Mouse (Mus musculus): ENCODE results near the gene Gm3417.

Gm3417 gene

DNA sequence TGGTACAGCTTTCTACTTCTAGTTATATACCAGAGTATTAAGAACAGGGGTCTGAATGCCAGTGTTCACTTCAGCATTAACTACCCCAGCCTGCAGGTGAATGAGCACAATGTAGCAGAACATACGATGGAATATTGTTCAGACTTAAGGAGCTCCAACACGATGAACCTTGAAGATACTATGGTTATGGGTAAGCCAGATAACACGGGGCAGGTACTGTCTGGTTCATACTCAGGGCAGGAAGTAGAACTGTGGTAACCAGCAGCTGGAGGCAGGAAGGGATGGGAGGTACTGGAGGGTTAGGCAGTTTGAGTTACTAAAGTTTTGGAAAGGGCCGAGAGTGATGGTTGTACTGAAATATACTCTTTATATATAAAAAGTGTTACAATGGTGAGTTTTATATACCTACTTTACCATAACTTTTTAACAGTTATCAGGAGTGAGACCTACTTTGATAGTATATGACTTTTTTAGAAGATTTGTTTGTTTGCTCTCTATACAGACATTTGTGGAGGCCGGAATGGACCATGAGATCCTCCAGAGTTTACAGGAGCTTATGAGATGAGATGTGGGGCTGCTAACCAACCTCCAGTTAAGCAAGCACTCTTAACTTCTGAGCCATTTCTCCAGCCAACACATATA lies 19.8 kb downstream of the Gm3417 start:
- in situ Hi-C loops (cut with MboI), result no loop called here

DNA sequence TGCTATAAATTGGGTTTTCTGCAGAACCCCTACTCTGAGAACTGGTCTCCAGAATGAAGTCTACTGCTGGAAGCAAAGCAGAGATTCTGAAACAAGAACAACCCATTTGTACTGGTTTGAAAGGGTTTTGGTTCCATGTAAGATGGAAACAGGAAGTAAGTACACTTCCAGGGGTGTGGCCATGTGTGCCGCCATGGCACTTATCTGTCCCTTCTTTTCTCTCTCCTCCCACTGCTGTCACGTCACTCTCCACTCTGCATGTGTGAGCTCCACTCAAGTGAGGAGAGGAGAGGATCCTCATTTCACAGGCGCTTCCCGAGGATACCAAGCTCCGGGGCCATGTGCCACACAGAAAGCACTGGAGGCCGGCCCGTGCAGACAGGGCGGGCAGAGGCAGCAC lies 25.1 kb downstream of the Gm3417 start:
- in situ Hi-C loops (cut with MboI), result no loop called here

DNA sequence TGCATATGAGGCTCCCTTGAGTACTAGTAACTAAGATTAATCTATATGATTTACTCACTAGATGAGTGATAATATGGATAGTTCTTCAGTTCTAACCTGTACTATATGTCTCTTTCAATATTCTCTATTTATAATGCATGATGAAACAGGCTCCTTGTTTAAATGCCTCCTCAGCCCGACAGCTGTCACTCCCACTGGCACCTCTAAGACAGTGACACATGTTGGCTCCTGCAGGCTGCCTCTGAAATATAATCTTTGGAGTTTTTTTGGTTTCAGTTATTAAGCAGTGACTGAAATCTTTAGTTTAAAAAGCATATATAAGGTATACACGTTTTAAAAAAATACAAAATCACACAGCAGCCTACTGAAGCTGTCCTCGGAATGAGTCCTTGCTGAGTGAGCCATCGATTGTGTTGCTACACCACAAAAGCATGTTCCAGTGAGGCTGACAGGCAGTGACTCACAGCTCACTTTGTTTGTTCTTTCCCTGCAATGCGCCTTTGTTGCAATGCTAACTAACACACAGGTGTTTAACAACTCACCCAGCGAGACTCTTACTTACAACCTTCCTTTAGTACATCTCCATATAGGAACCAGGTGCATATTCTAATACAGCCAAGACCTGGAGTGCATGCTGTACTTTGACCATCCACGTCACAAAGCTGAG lies 29.3 kb downstream of the Gm3417 start:
- in situ Hi-C loops (cut with MboI), result loop anchor here (25.0 kb wide), 2 partner anchors 113 to 538 kb away; partner anchors contain the start of genes Psmb1 and Tbp

DNA sequence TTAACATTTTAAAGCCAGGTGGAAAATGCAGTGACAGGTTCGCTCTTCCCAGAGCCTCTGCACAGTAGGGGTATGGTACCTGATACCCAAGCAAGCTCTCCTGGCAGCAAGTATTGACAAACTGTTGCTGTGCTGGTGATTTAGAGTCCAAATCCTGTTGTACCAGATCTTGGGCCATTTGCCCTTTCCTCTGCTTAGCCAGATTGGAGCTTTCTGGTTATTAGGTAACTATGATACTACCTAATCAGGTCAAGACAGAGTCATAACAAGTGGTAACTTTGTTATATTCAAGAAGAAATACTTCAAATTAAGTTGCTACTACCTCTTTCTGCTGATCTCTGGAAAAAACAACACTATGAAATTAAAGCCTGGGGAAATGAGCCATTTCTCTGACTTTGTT lies 34.0 kb downstream of the Gm3417 start:
- in situ Hi-C loops (cut with MboI), result loop anchor here (25.0 kb wide), 2 partner anchors 118 to 543 kb away; partner anchors contain the start of genes Psmb1 and Tbp

DNA sequence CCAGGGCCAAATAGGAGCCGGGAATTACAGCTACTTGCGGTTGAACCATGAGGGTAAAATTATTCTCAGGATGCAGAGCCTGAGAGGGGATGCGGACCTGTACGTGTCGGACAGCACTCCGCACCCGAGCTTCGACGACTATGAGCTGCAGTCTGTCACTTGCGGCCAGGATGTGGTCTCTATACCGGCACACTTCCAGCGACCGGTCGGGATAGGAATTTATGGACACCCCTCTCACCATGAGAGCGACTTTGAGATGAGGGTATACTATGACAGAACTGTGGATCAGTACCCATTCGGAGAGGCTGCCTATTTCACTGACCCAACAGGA lies 34.9 kb downstream of the Gm3417 start:
- in situ Hi-C loops (cut with MboI), result loop anchor here (25.0 kb wide), 2 partner anchors 119 to 544 kb away; partner anchors contain the start of genes Psmb1 and Tbp

DNA sequence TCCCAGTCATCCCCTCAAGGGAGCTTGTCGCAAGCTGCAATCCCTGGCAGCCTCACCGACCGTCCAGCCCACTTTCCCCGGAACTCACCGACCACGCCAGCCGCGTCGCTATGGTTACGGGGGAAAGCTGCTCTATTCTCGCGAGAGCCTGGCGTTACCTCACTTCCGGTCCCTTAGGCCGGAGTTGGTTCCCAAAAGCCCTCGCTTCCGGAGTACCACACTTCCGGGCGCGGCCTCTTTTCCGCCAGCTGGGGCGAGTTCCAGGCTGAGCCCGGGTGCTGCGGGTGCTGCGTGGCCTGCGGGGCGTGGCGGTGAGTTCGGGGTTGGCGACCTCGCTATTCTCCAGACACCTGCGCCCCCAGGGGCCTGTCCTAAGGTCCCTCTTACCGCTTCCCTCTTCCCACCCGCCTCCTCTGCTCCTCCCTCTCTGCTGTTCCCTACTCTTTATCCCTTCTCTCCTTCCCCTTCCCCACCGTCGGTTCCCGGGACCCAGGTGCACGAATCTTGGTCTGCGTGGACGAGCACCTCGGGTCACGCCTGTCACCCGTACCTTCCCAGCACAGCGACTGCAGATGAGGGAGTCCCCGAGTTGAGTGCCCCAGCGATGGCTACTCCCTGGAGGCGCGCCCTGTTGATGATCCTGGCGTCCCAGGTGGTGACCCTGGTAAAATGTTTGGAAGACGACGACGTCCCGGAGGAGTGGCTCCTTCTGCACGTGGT lies 35.4 kb downstream of the Gm3417 start, which contains the start of the genes Wdr27 and 1600012H06Rik:
TSS of gene Wdr27 (minus strand) at position 150 of the 720 bp plus-strand sequence.
TSS of gene 1600012H06Rik (plus strand) at position 176 of the 720 bp plus-strand sequence.
- in situ Hi-C loops (cut with MboI), result loop anchor here (25.0 kb wide), 2 partner anchors 119 to 544 kb away; partner anchors contain the start of genes Psmb1 and Tbp

DNA sequence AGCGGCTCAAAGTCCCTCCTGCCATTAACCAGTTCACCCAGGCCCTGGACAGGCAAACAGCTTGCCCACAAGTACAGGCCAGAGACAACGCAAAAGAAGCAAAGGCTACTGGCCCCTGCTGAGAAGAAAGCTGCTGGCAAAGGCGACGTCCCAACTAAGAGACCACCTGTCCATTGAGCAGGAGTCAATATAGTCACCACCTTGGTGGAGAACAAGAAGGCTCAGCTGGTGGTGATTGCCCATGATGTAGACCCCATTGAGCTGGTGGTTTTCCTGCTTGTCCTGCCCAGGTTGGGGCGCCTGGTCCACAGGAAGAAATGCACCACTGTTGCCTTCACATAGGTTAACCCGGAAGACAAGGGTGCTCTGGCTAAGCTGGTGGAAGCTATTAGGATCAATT lies 36.4 kb downstream of the Gm3417 start:
- in situ Hi-C loops (cut with MboI), result loop anchor here (25.0 kb wide), 2 partner anchors 120 to 545 kb away; partner anchors contain the start of genes Psmb1 and Tbp

DNA sequence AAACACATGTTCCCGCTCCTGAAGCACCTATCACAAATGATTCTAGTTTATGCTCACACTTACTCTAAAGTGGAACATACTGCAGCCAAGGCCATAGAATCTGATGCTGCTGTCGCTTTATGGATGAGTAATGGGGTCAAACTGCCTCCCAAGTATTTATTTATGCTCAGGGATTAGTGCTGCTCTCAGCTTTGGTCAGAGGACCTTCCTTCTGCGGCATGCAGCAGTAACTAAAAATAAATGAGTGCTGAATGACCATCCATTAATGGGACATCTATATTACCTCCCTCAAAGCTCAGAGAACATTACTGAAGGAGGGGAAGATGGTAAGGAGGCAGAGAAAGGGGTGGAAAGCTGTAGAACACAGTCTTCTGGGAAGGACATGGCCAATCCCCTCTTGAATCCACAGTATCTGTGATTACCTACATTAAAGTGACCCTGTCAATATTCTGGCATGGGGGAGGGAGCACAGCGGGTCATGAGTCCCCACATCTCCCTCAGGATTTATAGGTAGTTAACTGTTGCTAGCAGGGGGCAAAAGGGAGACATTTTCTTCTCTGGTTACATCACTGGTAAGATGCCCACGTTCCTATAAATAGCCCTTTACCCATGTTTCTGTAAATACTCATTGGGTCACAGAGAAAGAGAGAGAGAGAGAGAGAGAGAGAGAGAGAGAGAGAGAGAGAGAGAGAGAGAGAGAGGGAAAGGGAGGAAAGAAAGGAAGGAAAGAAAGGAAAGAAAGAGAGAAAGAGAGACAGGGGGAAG lies 42.6 kb downstream of the Gm3417 start:
- in situ Hi-C loops (cut with MboI), result loop anchor here (25.0 kb wide), 2 partner anchors 126 to 551 kb away; partner anchors contain the start of genes Psmb1 and Tbp

DNA sequence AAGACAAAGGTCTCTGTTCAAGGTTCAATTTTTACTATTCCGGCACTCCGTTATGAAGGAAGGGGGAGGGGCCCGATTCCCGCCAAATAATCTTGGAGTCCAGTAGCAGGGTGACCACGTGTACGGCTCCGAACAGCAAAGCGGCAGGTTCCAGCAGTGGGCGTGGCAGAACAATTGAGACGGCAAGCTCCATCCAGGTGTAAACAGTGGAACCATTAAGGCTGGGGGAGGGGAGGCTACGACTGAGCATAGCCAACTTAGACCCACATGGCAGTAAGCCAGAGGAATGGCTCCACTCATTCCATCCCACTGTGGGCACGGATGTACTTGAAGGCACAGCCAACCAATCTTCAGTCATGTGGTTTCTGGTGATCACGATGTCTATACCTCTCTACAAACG lies 43.3 kb downstream of the Gm3417 start:
- in situ Hi-C loops (cut with MboI), result loop anchor here (25.0 kb wide), 2 partner anchors 127 to 552 kb away; partner anchors contain the start of genes Psmb1 and Tbp

DNA sequence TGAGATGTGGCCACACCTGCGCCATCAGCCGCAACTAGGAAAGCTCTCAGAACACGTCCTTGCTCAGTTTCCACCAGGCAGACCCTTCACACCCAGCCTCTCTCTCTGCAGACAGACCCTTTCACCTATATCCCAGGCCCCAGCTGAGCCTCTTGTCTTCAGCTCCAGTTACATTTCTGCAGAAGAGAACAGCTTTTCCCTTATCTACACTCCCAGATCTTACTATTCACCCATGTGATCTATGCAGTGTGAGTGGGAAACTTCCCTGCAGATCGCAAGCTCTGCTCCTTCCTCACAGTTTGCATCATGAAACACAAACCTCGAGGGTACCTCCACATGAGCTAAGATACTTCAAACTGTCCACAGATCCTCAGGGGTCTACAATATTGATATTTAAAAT lies 47.1 kb downstream of the Gm3417 start:
- in situ Hi-C loops (cut with MboI), result loop anchor here (25.0 kb wide), 2 partner anchors 131 to 556 kb away; partner anchors contain the start of genes Psmb1 and Tbp

DNA sequence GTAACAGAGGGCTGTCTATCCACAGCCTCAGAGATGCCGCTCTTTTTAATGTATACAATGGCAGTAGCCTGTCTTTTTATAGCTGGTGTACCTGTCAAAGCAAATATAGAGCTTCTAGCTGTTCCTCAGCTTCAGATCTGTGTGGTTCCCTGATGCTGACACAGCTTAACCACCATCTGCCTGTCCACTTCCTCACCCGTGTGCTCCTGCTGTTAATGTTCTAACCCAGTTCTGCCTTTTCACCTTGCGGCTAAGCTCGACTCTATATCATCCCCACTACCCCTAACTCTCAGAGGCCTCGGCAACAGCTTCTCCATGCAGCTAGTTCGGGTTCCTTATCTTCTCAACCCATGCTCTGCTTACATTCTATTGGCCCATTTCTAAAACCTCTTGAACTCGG lies 47.9 kb downstream of the Gm3417 start:
- in situ Hi-C loops (cut with MboI), result loop anchor here (25.0 kb wide), 2 partner anchors 132 to 557 kb away; partner anchors contain the start of genes Psmb1 and Tbp

DNA sequence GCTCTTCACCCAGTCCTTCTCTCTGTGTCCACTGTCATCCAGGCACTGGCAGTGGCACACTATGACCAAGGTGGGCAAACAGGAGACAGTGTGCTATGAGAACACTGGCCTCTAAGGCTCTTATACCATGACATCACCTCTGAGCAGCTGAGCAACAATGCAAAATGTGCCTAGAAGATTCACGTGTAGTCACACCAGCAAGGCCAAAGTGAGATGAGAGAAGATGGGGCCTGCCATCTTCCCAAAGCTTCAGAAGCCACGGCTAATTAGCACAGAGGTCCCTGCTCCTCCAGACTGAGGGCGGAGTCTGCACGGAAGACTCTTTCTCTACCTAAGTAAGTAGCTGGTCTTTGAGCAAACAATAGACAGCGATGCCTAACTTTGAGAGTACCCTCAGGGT lies 50.0 kb downstream of the Gm3417 start:
- in situ Hi-C loops (cut with MboI), result loop anchor here (25.0 kb wide), 2 partner anchors 134 to 559 kb away; partner anchors contain the start of genes Psmb1 and Tbp

DNA sequence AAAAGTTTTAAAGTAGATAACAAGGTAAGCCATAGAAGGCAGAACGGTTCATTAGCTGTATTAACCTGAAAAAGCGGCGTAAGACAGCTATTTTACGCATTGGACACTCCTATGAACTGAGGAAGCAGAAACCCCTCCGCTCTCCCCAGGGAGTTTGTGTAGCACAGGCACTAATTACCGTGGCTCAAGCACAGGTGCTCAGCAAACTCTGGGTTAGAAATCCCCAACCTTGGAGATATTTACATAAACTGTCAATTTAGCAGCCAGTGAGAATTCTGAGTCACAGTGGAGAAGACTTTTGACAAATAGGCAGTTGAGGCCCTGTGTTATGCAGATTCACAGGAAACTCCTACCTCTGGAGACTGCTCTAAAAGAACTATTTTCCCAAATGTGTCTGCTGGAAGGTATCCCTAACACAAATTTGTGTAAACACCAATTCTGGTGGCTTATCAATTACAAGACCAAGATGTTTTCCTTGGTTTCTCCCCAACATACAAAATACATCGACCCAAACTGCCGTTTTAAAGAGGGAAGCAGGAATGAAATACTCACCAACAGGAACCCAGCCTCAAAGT lies 50.9 kb downstream of the Gm3417 start:
- in situ Hi-C loops (cut with MboI), result loop anchor here (25.0 kb wide), 2 partner anchors 135 to 560 kb away; partner anchors contain the start of genes Psmb1 and Tbp

DNA sequence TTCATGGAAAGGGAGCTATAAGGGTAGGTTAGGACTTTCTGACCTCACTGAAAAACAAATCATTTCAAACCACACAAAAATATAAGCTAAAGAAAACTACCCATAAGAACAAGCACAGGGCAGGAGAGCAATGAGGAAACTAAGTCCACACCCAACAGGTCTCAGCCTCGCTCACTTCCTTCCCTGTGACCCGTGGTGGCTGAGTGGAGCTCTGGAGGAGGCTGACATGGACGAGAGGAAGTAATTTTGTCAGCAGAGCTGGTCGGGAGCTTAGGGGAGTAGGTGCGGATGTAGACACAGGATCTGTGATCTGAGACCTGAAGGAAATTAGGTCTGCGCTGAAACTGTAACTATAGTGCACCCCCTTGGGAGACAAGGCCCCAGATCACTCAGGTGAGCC lies 57.0 kb downstream of the Gm3417 start:
- in situ Hi-C loops (cut with MboI), result loop anchor here (25.0 kb wide), 1 partner anchor 384 kb away; no protein-coding TSS in a partner anchor

DNA sequence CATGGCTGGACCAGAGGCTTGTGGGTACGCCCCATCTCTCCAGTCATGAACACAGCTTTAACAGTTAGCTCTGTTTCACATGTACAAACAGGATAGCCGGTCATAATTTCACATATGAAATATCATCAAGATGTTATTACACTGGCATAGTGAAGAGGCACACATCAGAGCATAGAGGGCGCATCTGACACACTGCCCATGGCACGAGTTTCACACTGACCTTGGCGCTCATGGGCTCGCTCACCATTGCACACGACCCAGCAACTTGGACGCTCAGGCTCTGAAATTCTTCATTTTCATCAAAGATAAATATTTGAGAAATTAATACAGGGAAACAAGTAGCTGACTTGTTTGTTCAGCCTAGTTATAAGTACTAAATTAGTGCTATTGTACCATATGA lies 60.7 kb downstream of the Gm3417 start:
- in situ Hi-C loops (cut with MboI), result loop anchor here (25.0 kb wide), 1 partner anchor 381 kb away; no protein-coding TSS in a partner anchor

DNA sequence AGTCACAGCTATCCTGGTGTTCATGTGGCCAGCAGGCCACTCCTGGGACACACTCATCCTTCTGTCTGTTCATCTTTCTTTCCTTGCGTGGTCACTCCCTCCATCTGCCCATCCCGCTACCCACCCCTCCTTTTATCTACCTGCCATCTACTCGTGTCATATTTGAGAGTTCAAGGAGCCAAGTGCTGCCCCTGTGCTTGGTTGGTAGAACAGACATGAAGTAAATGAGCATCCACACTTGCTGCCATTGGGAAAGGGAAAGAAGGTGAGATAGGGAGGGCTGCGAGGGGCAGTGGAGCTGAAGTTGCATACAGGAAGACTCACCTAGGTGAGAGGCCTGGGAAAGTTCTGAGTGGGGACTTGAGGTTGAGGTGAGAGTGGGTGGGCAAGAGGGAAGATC lies 64.2 kb downstream of the Gm3417 start:
- in situ Hi-C loops (cut with MboI), result loop anchor here (25.0 kb wide), 1 partner anchor 377 kb away; no protein-coding TSS in a partner anchor

Measured in mature B cell (primary cell).